Mouse (Mus musculus): Measurements from ENCODE around the gene Slc4a4.

DNA sequence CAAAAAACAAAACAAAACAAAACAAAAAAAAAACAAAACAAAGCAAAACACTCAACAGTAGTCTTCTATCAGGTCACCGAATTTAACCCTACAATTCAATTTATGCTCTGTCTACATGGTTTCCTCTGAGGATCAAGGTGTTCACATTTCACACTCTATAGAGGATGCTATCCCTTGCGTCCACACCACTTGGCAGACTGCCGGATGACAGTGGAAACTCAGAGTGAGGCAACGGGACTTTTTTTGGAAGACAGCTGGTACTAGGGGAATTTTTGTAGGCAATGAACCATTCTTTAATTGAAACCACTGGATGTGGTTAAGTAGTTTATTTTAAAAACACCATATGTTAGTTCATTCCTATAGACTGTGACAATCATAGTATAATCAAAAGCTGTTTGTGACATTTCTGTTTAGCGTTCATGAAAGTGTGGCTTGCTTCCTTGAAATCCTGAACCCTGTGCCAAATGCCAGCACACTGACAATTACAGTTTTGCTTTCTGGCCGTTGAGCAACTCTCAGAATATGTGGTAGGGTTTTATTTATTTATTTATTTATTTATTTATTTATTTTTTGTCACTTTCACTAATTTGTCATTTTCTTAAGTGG is 78.2 kb downstream of the Slc4a4 start:
- TF ChIP-seq GATA1 (IDR thresholded peaks at IDR 0.05; ENCODE audit: low read length), result no peak
- no peak for TF ChIP-seq TAL1 (IDR thresholded peaks at IDR 0.05; ENCODE audit: low read length)
